Mouse (Mus musculus): Measurements from ENCODE around the gene Mocs2.

Mocs2 gene

DNA sequence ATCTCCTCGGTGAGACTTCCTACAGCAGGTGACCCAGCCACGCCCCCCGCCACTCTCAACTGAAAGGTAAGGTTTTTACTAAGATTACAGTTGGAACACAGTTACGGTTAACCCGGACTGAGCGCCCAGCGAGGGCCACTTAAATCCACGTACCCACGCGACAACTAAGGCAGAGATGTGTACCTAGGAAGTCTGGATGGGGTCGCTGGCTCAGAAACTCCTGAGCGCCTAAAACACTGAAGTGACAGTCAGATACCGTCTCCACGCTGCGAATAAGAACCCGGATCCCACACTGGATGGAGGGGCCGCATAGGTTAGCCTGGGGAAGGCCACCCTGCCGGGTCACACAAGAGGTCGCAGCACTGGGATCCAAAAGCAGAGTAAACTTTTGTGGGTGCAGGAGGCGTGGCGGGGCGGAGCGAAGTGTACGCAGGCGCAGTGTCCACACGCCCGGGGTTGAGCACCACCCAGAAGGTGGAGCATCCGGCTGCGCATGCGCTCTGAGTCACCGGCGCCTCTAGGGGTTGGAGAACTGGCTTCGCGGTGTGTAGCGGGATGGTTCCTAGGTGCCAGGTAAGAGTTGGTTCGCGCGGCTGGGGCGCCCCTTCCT, at the start of gene Mocs2:
Gene Mocs2 (plus strand): TSS at position 486 of the 610 bp plus-strand sequence.
- peak; percentile 70 for DNase-seq (ENCODE audit: extremely low spot score, low read depth, low spot score)

DNA sequence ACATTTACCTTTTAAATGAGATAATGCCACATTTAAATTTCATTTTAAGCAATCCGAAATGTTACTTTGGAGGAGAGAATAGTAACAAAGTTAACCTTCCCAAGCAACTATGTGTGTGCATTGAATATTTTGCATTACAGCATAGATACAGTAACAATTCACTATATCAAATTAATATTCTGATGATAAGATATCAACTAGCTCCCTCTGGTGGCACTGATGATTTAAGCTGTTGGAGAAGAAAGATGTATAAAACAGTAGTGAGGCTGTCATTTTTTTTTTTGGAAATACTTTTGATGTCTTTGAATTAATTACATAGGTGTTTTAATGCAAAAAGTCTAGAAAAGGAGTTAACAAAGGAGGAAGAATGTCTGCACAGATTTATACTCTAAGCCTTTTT, 26.5 kb upstream of the Mocs2 start:
- no peak for DNase-seq (ENCODE audit: extremely low spot score, low read depth, low spot score)

DNA sequence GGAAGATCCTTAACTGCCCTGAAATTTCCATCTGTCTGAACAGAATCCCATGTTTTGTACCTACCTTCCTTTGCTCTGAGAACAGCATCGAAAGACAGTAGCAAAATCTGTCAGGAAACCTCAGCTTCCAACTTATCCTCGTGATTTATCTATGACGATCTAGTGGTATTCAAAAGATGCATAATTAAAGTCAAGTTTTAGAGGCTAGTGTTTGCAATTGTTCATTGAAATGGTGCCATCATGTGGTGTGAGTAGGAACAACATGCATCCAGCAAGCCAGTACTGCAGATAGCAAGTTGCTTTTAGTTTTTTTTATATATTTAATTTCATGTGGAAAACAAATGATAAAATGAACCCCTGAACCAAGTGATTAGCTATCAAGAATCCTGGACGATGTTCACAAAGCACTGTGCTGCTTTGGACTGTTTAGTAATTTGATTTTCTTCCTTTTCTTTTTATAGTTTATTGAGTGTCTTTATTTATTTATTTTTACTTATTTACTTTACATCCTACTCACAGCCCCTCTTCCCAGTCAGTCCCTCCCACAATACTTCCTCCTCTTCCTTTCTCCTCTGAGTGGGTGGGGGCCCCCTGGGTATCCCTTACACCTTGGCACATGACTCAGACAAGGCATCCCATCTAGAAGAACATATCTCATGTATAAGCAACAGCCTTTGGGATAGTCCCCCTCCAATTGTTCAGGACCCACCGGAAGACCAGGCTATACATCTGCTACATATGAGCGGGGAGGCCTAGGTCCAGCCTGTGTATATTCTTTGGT, 24.6 kb upstream of the Mocs2 start:
- peak; percentile 24 for DNase-seq (ENCODE audit: extremely low spot score, low read depth, low spot score)

GRCm38 (mm10) chr13:114801857-114802256, 16.2 kb upstream of the Mocs2 start:
- DNase-seq (ENCODE audit: extremely low spot score, low read depth, low spot score): no peak

DNA sequence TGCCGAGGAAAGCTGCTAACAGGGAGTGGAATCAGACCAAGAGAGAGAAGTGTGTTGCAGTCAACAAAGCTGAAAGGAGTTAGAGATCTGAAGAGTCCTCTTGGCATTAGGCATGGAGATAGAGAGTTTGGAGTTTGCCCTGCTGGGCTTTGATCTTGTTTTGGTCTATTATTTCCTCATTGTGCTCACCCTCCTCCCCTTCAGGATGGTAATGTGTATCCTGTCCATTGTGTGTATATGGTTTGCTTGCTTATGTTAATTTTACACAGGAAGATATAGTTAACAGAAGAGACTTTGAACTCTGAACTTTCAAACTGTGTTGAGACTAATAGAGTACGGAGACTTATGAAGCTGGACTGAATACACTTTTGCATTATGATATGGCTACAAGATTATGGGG, 15.1 kb upstream of the Mocs2 start:
- no peak for DNase-seq (ENCODE audit: extremely low spot score, low read depth, low spot score)

DNA sequence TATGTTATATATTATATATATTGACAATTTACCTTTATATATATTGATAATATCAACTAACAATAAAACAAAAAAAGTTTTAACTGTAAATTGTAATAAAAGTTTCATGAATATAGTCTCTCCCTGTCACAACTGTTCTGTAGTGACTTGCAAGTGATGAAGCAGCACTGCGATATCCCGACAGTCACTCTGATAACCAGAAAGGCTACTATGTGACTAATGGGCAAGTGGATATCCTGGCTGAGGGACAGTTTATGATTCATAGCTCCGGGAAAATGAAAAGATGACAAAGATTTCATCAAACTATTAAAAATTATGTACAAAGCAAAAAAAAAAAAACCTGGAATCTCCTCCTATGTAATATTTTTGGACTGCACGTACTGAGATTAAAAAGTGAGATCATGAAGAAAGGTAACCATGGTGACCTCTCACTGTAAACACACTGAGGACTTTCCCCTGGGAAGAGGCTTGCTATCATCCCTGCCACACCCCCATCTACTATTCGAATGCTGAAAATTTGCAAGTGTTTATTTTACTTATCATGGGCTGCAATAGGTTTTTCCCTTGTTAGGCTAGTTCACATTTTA, 8.3 kb upstream of the Mocs2 start:
- DNase-seq (ENCODE audit: extremely low spot score, low read depth, low spot score): no peak

DNA sequence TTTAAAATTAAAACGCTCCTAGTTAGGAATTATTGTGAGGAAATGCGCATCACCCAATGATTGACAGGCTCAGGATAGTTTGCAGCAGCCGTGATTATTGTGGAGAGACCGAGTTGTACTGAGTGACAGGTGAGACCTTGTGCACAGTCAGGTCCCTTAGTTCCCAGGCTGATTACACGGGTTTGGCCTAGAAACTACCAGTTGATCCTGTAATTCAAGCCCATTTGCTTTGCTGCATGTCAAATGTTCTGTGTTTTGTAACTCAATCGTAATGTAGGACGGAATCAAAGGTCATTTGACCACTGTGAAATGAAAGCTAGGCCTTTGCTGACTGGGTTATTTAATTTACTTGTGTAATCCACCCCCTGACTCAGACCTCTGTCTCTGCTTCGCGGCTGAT, 477 bp downstream of the Mocs2 start:
- no peak for DNase-seq (ENCODE audit: extremely low spot score, low read depth, low spot score)

- DNase-seq (ENCODE audit: extremely low spot score, low read depth, low spot score): no peak
These were observed 4.8 kb downstream of the Mocs2 start for GRCm38 (mm10) chr13:114822871-114823270.

DNA sequence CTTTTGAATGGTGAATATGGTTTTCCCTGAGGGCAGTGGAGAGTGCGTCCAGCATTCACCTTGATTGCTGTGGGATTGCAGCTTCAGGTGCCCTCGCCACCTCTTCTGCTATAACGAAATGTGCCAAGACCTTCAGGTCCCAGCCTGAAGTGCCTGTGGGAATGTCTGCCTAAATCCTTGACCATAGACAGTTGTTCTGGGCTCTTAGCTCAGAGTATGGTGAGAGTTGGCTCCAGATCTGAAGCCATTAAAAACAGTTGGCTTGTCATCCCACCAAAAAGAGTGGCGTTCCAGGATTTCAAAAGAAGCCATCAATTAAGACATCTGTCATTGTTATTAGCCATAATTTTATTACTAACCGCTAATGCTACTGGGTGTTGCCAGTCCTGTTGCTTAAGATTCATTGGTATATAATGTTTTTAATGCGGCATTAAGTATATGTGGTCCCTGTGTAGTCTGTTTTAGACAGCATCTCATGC, 7.4 kb downstream of the Mocs2 start:
- no peak for DNase-seq (ENCODE audit: extremely low spot score, low read depth, low spot score)

- peak; percentile 37 for DNase-seq (ENCODE audit: extremely low spot score, low read depth, low spot score)
These were observed 13.4 kb downstream of the Mocs2 start for GRCm38 (mm10) chr13:114831367-114831833.

- DNase-seq (ENCODE audit: extremely low spot score, low read depth, low spot score): no peak
These were observed 14.7 kb downstream of the Mocs2 start for GRCm38 (mm10) chr13:114832761-114833160.

- no peak for DNase-seq (ENCODE audit: extremely low spot score, low read depth, low spot score)
These were observed 15.3 kb downstream of the Mocs2 start for GRCm38 (mm10) chr13:114833351-114833750.

DNA sequence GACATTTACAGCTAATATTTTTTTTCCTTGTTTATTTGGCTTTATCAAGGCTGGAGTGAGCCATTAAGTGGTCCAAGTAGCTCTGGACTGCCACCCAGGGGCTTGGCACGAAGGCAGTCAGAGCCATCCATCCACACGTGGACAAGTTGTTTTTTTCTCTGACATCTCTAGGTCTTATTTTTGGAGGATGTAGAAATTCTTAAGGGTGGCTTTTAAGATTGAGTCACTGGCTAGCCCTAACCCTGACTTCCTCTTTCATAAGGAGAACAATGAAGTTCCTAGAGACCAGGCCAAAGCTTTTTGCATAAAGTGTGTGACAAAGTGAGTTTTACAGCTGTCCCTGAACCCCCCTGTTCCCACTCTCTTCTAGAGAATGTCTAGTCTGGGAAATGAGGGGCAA, 16.5 kb downstream of the Mocs2 start:
- no peak for DNase-seq (ENCODE audit: extremely low spot score, low read depth, low spot score)

DNA sequence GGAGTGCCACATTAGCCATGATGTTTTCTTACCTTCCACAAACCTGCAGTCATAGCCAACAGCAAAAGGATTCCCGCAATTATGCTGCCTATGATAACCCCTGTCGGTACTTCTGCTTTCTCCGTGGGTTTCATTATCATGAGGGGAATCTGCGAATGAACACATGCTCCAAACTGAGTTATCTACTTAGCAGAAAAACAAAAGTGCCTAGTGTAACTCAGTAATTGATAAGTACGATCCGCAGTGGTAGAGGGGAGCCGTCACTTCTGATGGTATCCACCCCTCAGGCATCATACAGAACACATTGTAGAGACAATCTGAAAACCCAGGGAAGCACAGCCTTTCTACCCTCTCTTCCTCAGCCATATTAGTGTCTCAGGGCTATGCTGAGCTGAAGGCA, 19.0 kb downstream of the Mocs2 start:
- DNase-seq (ENCODE audit: extremely low spot score, low read depth, low spot score): no peak

GRCm38 (mm10) chr13:114838535-114838990, 20.5 kb downstream of the Mocs2 start:
- no peak for DNase-seq (ENCODE audit: extremely low spot score, low read depth, low spot score)

- DNase-seq (ENCODE audit: extremely low spot score, low read depth, low spot score): no peak
These were observed 21.1 kb downstream of the Mocs2 start for GRCm38 (mm10) chr13:114839098-114839497.

DNA sequence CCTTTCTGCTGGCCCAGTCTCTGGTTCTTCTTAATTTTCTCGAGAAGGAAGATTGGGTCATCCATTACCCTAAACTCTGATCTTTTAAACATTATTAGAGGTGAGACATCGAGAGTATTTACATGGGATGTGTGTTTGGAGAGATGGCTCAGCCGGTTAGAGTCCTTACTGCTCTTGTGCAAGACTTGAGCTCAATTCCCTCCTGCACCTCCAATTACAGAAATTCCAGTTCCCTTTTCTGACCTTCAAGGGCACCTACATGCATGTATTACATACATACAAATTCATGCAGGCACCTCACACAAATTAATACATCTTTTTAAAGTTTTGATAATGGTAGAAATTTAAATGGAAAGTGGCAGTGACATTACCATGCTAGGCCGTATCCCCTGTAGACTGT, 22.5 kb downstream of the Mocs2 start:
- no peak for DNase-seq (ENCODE audit: extremely low spot score, low read depth, low spot score)

GRCm38 (mm10) chr13:114843318-114843717, 25.3 kb downstream of the Mocs2 start:
- no peak for DNase-seq (ENCODE audit: extremely low spot score, low read depth, low spot score)

- DNase-seq (ENCODE audit: extremely low spot score, low read depth, low spot score): no peak
These were observed 27.8 kb downstream of the Mocs2 start for GRCm38 (mm10) chr13:114845804-114846203.

GRCm38 (mm10) chr13:114848945-114849344, 30.9 kb downstream of the Mocs2 start:
- no peak for DNase-seq (ENCODE audit: extremely low spot score, low read depth, low spot score)

DNA sequence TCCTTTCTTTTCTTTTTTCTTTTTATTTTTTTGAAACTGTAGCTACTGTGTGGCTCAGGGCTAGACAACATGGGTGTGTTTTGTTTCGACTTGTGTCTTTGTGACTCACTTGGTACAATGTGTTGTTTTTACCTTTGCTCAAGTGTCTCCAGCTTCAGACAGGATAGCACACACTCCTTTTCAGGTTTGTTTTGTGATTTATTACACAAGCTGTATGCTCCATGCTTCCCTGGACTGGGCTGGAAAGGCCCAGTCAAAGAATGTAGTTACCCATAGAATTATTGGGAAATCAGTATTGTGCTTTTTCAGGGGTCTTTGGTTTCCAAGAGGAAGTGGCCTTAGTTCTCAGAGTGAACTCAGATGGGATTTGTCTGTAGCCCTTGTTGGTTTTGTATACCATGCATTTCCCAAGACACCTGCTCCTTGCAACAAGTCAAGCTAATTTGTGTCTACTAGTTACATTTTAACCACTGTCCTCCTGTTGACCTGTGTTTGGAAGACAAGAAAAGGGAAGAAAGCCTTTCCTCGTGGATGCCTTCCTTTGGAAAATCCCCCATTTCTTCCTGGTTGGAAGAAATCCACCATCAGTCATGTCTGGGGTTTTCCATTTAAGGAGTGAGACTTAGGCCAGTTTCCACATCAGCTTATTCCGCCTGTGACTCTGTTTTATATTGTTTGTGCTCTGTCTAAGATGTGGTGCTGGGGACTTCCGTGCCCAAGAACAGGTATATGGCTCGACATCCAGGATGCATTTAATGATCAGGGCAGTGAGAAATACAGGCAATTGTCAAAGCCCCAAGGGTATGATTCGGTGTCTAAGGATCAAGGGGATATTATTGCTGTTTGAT, 34.5 kb downstream of the Mocs2 start:
- DNase-seq (ENCODE audit: extremely low spot score, low read depth, low spot score): no peak
